Mouse (Mus musculus): ENCODE measurements around the gene Atad1. TPM values are rescaled to one million over a fixed set of nuclear protein-coding genes. Genes with fewer than 3 reads are reported as not detected.
A peak's percentile ranks its signal among the peaks of the same experiment; 100 is the strongest.

Gene Atad1
- polyA plus RNA-seq, 1 experiment, result 14.8 TPM

DNA sequence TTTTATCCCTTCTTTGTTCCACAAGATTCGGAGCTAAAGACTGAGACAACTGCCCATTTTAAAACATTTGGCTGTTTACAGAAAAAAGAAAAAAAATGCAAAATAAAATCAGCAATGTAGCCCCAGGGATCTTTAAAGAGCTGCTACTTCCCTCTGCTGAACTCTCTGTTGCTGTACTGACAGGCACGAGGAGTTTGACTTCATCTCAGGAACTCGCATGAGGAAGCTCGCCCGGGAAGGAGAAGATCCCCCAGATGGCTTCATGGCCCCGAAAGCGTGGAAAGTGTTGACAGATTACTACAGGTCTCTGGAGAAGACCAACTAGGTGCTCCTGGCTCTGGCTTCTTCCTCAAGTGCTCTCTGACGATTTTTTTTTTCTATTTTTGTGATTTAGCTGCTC is 74.3 kb downstream of the Atad1 start:
- TF ChIP-seq POLR2AphosphoS2 (IDR thresholded peaks at IDR 0.05; ENCODE audit: insufficient read length, low read depth) (no peak), TCF12 (IDR thresholded peaks at IDR 0.05; ENCODE audit: insufficient read depth, poor library complexity, severe bottlenecking) (no peak), SRF (IDR thresholded peaks at IDR 0.05; ENCODE audit: control insufficient read depth, insufficient read length, low read depth) (no peak), REST (IDR thresholded peaks at IDR 0.05; ENCODE audit: insufficient read depth, insufficient read length) (no peak), MYOG (IDR thresholded peaks at IDR 0.05; ENCODE audit: control insufficient read depth in 1 of 3, insufficient read depth in 1 of 3, insufficient read length in 2 of 3, low read depth in 2 of 3) (no peak), TCF3 (IDR thresholded peaks at IDR 0.05; ENCODE audit: insufficient read length, low read depth) (no peak), MYOD1 (IDR thresholded peaks at IDR 0.05; ENCODE audit: control insufficient read depth in 1 of 3, insufficient read length in 2 of 3, low read depth in 2 of 3) (no peak), MAX (IDR thresholded peaks at IDR 0.05; ENCODE audit: low read depth) (no peak), E2F4 (IDR thresholded peaks at IDR 0.05; ENCODE audit: insufficient read depth) (no peak), USF1 (IDR thresholded peaks at IDR 0.05; ENCODE audit: low read depth) (no peak), POLR2A (IDR thresholded peaks at IDR 0.05; ENCODE audit: insufficient read length, low read depth) (no peak), CEBPB (IDR thresholded peaks at IDR 0.05; ENCODE audit: insufficient read depth, poor library complexity, severe bottlenecking) (no peak)
- Histone ChIP-seq H3K36me3 (ENCODE audit: control insufficient read depth, insufficient read depth) (peaks cover 8% of the 10 kb centered on the region), H3K79me2 (ENCODE audit: control insufficient read depth, insufficient read depth) (no peaks in the 10 kb centered on the region), H3K4me2 (ENCODE audit: low read depth) (no peak overlapping the region), H3K27me3 (ENCODE audit: control insufficient read depth, insufficient read depth, insufficient read length) (no peaks in the 10 kb centered on the region), H3ac (ENCODE audit: control insufficient read depth, insufficient read length) (no peak overlapping the region), H3K4me3 (no peak overlapping the region)

DNA sequence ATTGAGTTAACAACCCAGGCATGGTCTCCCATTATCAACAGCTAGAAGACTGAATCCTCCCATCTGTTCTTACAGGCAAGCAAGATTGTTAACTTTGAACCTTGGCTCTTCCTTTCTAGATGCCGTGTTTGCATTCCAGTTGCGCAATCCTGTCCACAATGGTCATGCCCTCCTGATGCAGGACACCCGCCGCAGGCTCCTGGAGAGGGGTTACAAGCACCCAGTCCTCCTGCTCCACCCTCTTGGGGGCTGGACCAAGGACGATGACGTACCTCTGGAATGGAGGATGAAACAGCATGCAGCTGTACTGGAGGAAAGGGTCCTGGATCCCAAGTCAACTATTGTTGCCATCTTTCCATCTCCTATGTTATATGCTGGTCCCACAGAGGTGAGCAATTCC is 76.7 kb downstream of the Atad1 start:
- Histone ChIP-seq H3K4me3 (no peak overlapping the region), H3K4me2 (ENCODE audit: low read depth) (no peak overlapping the region), H3K36me3 (ENCODE audit: control insufficient read depth, insufficient read depth) (peaks cover 8% of the 10 kb centered on the region), H3ac (ENCODE audit: control insufficient read depth, insufficient read length) (no peak overlapping the region), H3K79me2 (ENCODE audit: control insufficient read depth, insufficient read depth) (no peaks in the 10 kb centered on the region), H3K27me3 (ENCODE audit: control insufficient read depth, insufficient read depth, insufficient read length) (no peaks in the 10 kb centered on the region)
- TF ChIP-seq POLR2A (IDR thresholded peaks at IDR 0.05; ENCODE audit: insufficient read length, low read depth) (no peak), CEBPB (IDR thresholded peaks at IDR 0.05; ENCODE audit: insufficient read depth, poor library complexity, severe bottlenecking) (0 out of 2 replicates have a peak, but pooled peaks have one; percentile 56), MYOG (IDR thresholded peaks at IDR 0.05; ENCODE audit: control insufficient read depth in 1 of 3, insufficient read depth in 1 of 3, insufficient read length in 2 of 3, low read depth in 2 of 3) (no peak), TCF3 (IDR thresholded peaks at IDR 0.05; ENCODE audit: insufficient read length, low read depth) (no peak), MAX (IDR thresholded peaks at IDR 0.05; ENCODE audit: low read depth) (no peak)

DNA sequence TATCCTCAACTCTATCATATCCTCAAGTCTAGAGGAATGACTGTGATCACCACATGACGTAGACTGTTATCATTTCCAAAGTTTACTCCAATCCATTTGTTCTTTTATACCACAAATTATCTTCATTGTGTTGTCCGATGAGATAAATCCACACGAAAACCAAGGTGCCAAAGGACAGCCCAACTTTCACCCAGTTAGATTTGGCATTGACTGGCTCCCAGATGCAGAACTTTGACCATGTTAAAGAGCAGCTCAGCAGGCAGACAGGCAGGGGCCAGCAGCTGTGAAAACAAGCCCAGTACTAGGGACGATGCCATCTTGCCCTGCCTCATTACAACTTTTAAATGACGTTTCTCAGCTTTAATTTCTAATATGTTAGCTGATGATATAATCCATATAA is 80.2 kb downstream of the Atad1 start:
- H3K4me2 ChIP-seq (ENCODE audit: low read depth), result no peak overlapping the region
- no peak overlapping the region for H3ac ChIP-seq (ENCODE audit: control insufficient read depth, insufficient read length)
- H3K4me3 ChIP-seq, result no peak overlapping the region
- no peaks in the 10 kb centered on the region for H3K27me3 ChIP-seq (ENCODE audit: control insufficient read depth, insufficient read depth, insufficient read length)
- no peaks in the 10 kb centered on the region for H3K36me3 ChIP-seq (ENCODE audit: control insufficient read depth, insufficient read depth)
- TF ChIP-seq MAX (IDR thresholded peaks at IDR 0.05; ENCODE audit: low read depth) (no peak), TCF12 (IDR thresholded peaks at IDR 0.05; ENCODE audit: insufficient read depth, poor library complexity, severe bottlenecking) (no peak), MYOD1 (IDR thresholded peaks at IDR 0.05; ENCODE audit: control insufficient read depth in 1 of 3, insufficient read length in 2 of 3, low read depth in 2 of 3) (no peak), POLR2A (IDR thresholded peaks at IDR 0.05; ENCODE audit: insufficient read length, low read depth) (no peak), REST (IDR thresholded peaks at IDR 0.05; ENCODE audit: insufficient read depth, insufficient read length) (no peak), CEBPB (IDR thresholded peaks at IDR 0.05; ENCODE audit: insufficient read depth, poor library complexity, severe bottlenecking) (no peak), E2F4 (IDR thresholded peaks at IDR 0.05; ENCODE audit: insufficient read depth) (no peak), USF1 (IDR thresholded peaks at IDR 0.05; ENCODE audit: low read depth) (no peak), MYOG (IDR thresholded peaks at IDR 0.05; ENCODE audit: control insufficient read depth in 1 of 3, insufficient read depth in 1 of 3, insufficient read length in 2 of 3, low read depth in 2 of 3) (no peak), SRF (IDR thresholded peaks at IDR 0.05; ENCODE audit: control insufficient read depth, insufficient read length, low read depth) (no peak), TCF3 (IDR thresholded peaks at IDR 0.05; ENCODE audit: insufficient read length, low read depth) (no peak), POLR2AphosphoS2 (IDR thresholded peaks at IDR 0.05; ENCODE audit: insufficient read length, low read depth) (no peak)
- H3K79me2 ChIP-seq (ENCODE audit: control insufficient read depth, insufficient read depth), result no peaks in the 10 kb centered on the region

DNA sequence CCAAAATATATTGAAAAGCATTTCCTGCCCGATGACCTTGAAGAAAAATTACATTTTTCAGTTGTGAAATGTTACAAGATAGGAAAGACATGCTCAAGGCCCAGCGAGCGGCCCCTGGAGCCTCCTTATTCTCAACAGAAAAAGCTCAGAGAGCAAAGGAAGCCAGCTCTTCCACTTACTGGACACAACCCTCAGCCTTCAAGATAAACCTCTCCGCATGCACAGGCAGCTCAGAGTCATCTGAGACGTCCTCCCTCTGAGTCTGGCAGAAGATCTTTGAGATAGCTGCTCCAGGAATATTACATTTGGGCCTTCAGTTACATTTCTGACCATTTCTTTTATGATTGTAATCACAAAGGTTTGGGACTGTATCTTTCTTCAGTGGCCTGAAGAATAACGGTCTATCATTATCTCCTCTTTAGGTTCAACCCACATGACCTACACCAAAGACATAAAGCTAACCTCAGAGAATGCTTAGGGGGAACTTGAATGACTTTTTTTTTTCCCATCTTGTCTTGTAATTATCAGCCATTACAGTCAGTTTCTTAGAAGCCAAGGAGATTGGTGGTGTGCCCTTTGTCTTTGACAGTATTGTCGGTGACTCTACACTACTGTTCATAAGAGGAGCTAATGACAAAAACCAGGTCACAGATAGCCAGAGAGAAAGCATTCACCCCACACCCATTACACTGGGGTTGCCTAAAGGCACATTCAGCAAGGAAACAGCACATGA is 85.8 kb downstream of the Atad1 start:
- Histone ChIP-seq H3K79me2 (ENCODE audit: control insufficient read depth, insufficient read depth) (no peaks in the 10 kb centered on the region), H3K4me3 (no peak overlapping the region)

DNA sequence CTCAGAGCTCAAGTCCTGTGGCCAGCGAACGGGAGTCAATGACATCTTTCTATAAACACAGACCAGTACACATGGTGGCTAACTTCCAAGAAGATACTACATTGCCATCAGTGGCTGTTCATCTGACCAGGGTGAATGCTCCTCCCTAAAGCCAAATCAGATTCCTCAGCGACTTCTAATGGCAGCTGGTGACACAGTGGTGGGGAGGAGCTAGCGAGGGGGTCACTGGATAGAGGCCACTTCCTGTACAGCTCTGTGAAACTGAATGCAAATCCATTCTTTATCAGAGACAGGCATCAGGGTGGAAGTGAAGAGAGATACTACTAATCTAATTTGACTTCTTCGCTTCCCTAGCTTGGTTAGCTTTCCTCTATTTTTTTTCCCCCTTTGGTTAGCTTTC is 86.5 kb downstream of the Atad1 start:
- Histone ChIP-seq H3K36me3 (ENCODE audit: control insufficient read depth, insufficient read depth) (no peaks in the 10 kb centered on the region), H3K79me2 (ENCODE audit: control insufficient read depth, insufficient read depth) (no peaks in the 10 kb centered on the region), H3K4me3 (no peak overlapping the region), H3K27me3 (ENCODE audit: control insufficient read depth, insufficient read depth, insufficient read length) (no peaks in the 10 kb centered on the region), H3K4me2 (ENCODE audit: low read depth) (no peak overlapping the region), H3ac (ENCODE audit: control insufficient read depth, insufficient read length) (no peak overlapping the region)
- TF ChIP-seq MAX (IDR thresholded peaks at IDR 0.05; ENCODE audit: low read depth), result no peak
- no peak for TF ChIP-seq E2F4 (IDR thresholded peaks at IDR 0.05; ENCODE audit: insufficient read depth)
- TF ChIP-seq REST (IDR thresholded peaks at IDR 0.05; ENCODE audit: insufficient read depth, insufficient read length), result no peak
- no peak for TF ChIP-seq POLR2A (IDR thresholded peaks at IDR 0.05; ENCODE audit: insufficient read length, low read depth)
- TF ChIP-seq TCF3 (IDR thresholded peaks at IDR 0.05; ENCODE audit: insufficient read length, low read depth), result no peak

More for the DNA sequence above, 85.8 kb downstream of the Atad1 start:
- no peak overlapping the region for H3K4me2 ChIP-seq (ENCODE audit: low read depth)
- H3K36me3 ChIP-seq (ENCODE audit: control insufficient read depth, insufficient read depth), result no peaks in the 10 kb centered on the region
- no peaks in the 10 kb centered on the region for H3K27me3 ChIP-seq (ENCODE audit: control insufficient read depth, insufficient read depth, insufficient read length)
- no peak overlapping the region for H3ac ChIP-seq (ENCODE audit: control insufficient read depth, insufficient read length)
- no peak for TF ChIP-seq SRF (IDR thresholded peaks at IDR 0.05; ENCODE audit: control insufficient read depth, insufficient read length, low read depth)

All from myocyte (in vitro differentiated cells).